Mouse (Mus musculus) thymus, postnatal 0 days (tissue): Measurements from ENCODE around the gene Slc15a3. TPM values are rescaled to one million over a fixed set of nuclear protein-coding genes. Genes with fewer than 3 reads are reported as not detected.
A peak's percentile ranks its signal among the peaks of the same experiment; 100 is the strongest.

ENCODE experiments used
- DNase-seq: peaks from one replicate; pipeline ENCODE4 v3.0.0-alpha.2; 2015; ENCODE audit warnings: low spot score
- polyA plus RNA-seq: library from polyadenylated mRNA; unstranded; fragments of >200 nt; fragmentation: Nextera tagmentation; extraction: Ambion mirVana; gene quantifications from 2 replicates; pipeline ENCODE4 v1.2.1, GENCODE M21; 2015

The Slc15a3 gene
- polyA plus RNA-seq = 2.4 and 3.3 TPM in 2 replicates

- peak; percentile 20 for DNase-seq
These were observed at the start of gene Slc15a3 for GRCm38 (mm10) chr19:10839010-10839892. TSS of gene Slc15a3 (plus strand) at chr19:10839727.

- DNase-seq = no peak
These were observed 49.2 kb upstream of the Slc15a3 start for GRCm38 (mm10) chr19:10790323-10790722.

- DNase-seq = no peak
These were observed 46.5 kb upstream of the Slc15a3 start for GRCm38 (mm10) chr19:10793044-10793443.

GRCm38 (mm10) chr19:10794916-10795315 is 44.6 kb upstream of the Slc15a3 start:
- DNase-seq = no peak

GRCm38 (mm10) chr19:10798576-10798975 is 41.0 kb upstream of the Slc15a3 start:
- no peak for DNase-seq

- DNase-seq = no peak
These were observed 40.4 kb upstream of the Slc15a3 start for GRCm38 (mm10) chr19:10799155-10799554.

GRCm38 (mm10) chr19:10801070-10801469 is 38.5 kb upstream of the Slc15a3 start:
- no peak for DNase-seq

GRCm38 (mm10) chr19:10801906-10802305 is 37.6 kb upstream of the Slc15a3 start:
- no peak for DNase-seq

- DNase-seq = no peak
These were observed 35.8 kb upstream of the Slc15a3 start for GRCm38 (mm10) chr19:10803751-10804150.

- DNase-seq = no peak
These were observed 34.5 kb upstream of the Slc15a3 start for GRCm38 (mm10) chr19:10804850-10805660.

- no peak for DNase-seq
These were observed 33.8 kb upstream of the Slc15a3 start for GRCm38 (mm10) chr19:10805661-10806285.

GRCm38 (mm10) chr19:10808524-10809233 is 30.8 kb upstream of the Slc15a3 start:
- DNase-seq = no peak

- DNase-seq = no peak
These were observed 29.9 kb upstream of the Slc15a3 start for GRCm38 (mm10) chr19:10809428-10810175.

- no peak for DNase-seq
These were observed 29.4 kb upstream of the Slc15a3 start for GRCm38 (mm10) chr19:10810176-10810492.

GRCm38 (mm10) chr19:10811471-10811870 is 28.1 kb upstream of the Slc15a3 start:
- DNase-seq = no peak

GRCm38 (mm10) chr19:10813039-10813438 is 26.5 kb upstream of the Slc15a3 start:
- DNase-seq = no peak

GRCm38 (mm10) chr19:10813905-10814304 is 25.6 kb upstream of the Slc15a3 start:
- no peak for DNase-seq

- DNase-seq = no peak
These were observed 23.7 kb upstream of the Slc15a3 start for GRCm38 (mm10) chr19:10815871-10816270.

- DNase-seq = no peak
These were observed 23.1 kb upstream of the Slc15a3 start for GRCm38 (mm10) chr19:10816462-10816861.

GRCm38 (mm10) chr19:10818217-10818946 is 21.1 kb upstream of the Slc15a3 start:
- no peak for DNase-seq
